Mouse (Mus musculus): ENCODE measurements around the gene Dip2c. TPM values are rescaled to one million over a fixed set of nuclear protein-coding genes. Genes with fewer than 3 reads are reported as not detected.

Gene Dip2c
- polyA plus RNA-seq, 1 experiment from 2014 or later: 7.1 TPM

DNA sequence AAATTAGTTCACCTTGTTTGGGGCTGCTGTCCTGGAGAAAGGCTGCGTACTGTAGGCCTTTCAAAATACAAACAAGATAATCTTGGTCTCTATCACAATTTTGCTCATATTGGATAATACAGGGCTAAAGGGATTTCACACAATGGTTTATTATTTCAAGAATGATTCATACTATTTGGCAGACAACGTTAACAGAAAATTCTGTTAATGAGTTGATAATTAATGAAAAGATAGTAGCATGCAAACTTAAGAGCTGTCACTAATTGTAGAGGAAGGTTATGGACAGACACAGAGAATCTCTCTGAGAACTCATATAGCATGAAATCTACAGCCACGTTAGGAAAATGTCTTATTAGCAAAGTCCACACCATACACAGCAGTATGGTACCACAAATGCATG is 436.6 kb downstream of the Dip2c start:
- H3K27me3 ChIP-seq (ENCODE audit: control insufficient read depth, insufficient read depth, low read length): no peaks in the 10 kb centered on the region
- WGBS: 89% methylated on average over 3 of the region's 3 CpGs
- ATAC-seq (ENCODE audit: low FRiP score) (no peak), DNase-seq (ENCODE audit: low spot score, missing footprints) (no peak)
- no peak overlapping the region for H3K9ac ChIP-seq (ENCODE audit: low read length)
- H3K4me2 ChIP-seq: no peak overlapping the region
- H3K4me1 ChIP-seq (ENCODE audit: control insufficient read depth, insufficient read depth, low read length): no peaks in the 10 kb centered on the region
- H3K36me3 ChIP-seq (ENCODE audit: control insufficient read depth, insufficient read depth, low read length): peaks cover 3% of the 10 kb centered on the region; the same call in 1 of the 2 replicates
- no peaks in the 10 kb centered on the region for H3K9me3 ChIP-seq (ENCODE audit: control insufficient read depth, low read length)
- no peak overlapping the region for H3K4me3 ChIP-seq (ENCODE audit: low read depth, low read length)
- no peak overlapping the region for H3K27ac ChIP-seq (ENCODE audit: low read depth, low read length)

DNA sequence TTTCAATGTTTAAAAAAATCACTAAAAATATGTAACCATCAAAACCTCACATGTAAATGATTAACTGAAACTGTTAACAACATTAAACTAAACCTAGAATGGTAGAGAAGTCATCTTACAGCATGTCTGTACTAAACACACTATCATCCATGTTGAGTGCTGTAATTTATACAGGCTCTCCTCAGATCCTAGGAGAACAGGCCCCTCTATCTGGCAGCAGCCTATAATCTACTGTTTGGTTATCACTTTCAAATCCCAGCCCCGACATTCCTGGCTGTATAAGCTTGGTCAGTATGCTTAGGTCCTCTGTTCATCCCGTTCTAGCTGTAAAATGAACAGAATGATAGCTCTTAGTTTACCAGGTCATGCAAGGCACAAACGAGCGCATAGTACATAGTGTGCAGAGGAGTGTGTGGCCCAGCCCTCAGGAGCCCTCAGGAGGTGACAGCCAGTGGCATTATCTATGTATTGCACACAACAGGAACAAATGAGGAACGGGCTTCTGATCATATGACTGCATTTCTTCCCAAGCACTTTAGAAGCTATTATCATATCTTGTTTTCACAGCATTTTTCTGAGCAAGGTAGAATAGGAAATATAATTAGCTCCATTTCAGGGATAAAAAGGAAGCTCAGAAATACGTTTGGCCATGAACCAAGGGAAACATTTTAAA is 437.3 kb downstream of the Dip2c start:
- WGBS: 90% methylated on average over 6 of the region's 6 CpGs
- Histone ChIP-seq H3K27me3 (ENCODE audit: control insufficient read depth, insufficient read depth, low read length) (no peaks in the 10 kb centered on the region), H3K4me3 (ENCODE audit: low read depth, low read length) (no peak overlapping the region), H3K36me3 (ENCODE audit: control insufficient read depth, insufficient read depth, low read length) (peaks cover 3% of the 10 kb centered on the region; the same call in 1 of the 2 replicates), H3K4me2 (no peak overlapping the region), H3K9me3 (ENCODE audit: control insufficient read depth, low read length) (no peaks in the 10 kb centered on the region), H3K9ac (ENCODE audit: low read length) (no peak overlapping the region), H3K4me1 (ENCODE audit: control insufficient read depth, insufficient read depth, low read length) (no peaks in the 10 kb centered on the region), H3K27ac (ENCODE audit: low read depth, low read length) (no peak overlapping the region)
- DNase-seq (ENCODE audit: low spot score, missing footprints) (no peak), ATAC-seq (ENCODE audit: low FRiP score) (no peak)

DNA sequence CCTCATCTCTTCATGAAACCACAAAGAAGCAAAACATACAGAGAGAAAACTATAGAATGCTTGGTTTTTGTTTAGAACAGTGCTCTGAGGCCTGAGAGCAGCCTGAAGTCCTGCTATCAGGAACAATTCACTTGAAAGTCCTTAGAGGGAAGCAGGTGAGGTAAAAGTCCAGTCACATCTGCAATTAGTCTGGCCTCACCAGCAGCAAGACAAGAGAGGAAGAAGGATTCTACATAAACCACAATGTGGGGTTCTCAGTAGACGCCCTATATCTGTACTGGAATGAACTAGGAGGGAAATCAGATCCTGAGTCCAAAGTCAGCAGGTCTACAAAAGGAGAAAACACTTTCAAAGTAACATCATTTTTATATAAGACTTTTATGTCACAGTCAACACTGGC is 438.9 kb downstream of the Dip2c start:
- no peaks in the 10 kb centered on the region for H3K9me3 ChIP-seq (ENCODE audit: control insufficient read depth, low read length)
- no peak overlapping the region for H3K4me2 ChIP-seq
- H3K27me3 ChIP-seq (ENCODE audit: control insufficient read depth, insufficient read depth, low read length): no peaks in the 10 kb centered on the region
- H3K4me3 ChIP-seq (ENCODE audit: low read depth, low read length): no peak overlapping the region
- no peak overlapping the region for H3K27ac ChIP-seq (ENCODE audit: low read depth, low read length)
- DNase-seq (ENCODE audit: low spot score, missing footprints): no peak
- 96% methylated on average over 1 of the region's 1 CpGs for WGBS
- ATAC-seq (ENCODE audit: low FRiP score): no peak
- H3K4me1 ChIP-seq (ENCODE audit: control insufficient read depth, insufficient read depth, low read length): no peaks in the 10 kb centered on the region
- peaks cover 3% of the 10 kb centered on the region; the same call in 1 of the 2 replicates for H3K36me3 ChIP-seq (ENCODE audit: control insufficient read depth, insufficient read depth, low read length)
- no peak overlapping the region for H3K9ac ChIP-seq (ENCODE audit: low read length)

Other genes with a start within 250 kb of the Dip2c start
- 36.9 and 37.7 TPM in 2 replicates for gene Larp4b, start 182.6 kb upstream of the Dip2c start, polyA plus RNA-seq (2014; fragmentation: Nextera tagmentation; extraction: Ambion mirVana)

Data from midbrain, embryonic 11.5 days (tissue).